Mouse (Mus musculus) embryonic facial prominence, embryonic 15.5 days (tissue): ENCODE data around the gene Rangap1. TPM values are rescaled to one million over a fixed set of nuclear protein-coding genes. Genes with fewer than 3 reads are reported as not detected.

Source experiments
- polyA plus RNA-seq: library from polyadenylated mRNA; unstranded; fragments of >200 nt; fragmentation: Nextera tagmentation; extraction: Ambion mirVana; gene quantifications from 2 replicates; pipeline ENCODE4 v1.2.1, GENCODE M21; 2015

Rangap1 gene
- polyA plus RNA-seq, 1 experiment from 2014 or later: 98.3 TPM

Other genes starting within 250 kb of the Rangap1 start
- 19.2 and 22.9 TPM in 2 replicates for gene Ep300, start 160.2 kb downstream of the Rangap1 start, polyA plus RNA-seq
- 18.0 and 20.0 TPM in 2 replicates for gene L3mbtl2, start 81.6 kb downstream of the Rangap1 start, polyA plus RNA-seq
- gene Chadl, start 48.2 kb downstream of the Rangap1 start, polyA plus RNA-seq: 10.4 and 12.4 TPM in 2 replicates
- gene Zc3h7b, start 473 bp downstream of the Rangap1 start, polyA plus RNA-seq: 29.5 and 31.2 TPM in 2 replicates
- 31.1 and 32.3 TPM in 2 replicates for gene Tef, start 56.9 kb upstream of the Rangap1 start, polyA plus RNA-seq
- 31.4 and 33.8 TPM in 2 replicates for gene Tob2, start 113.3 kb upstream of the Rangap1 start, polyA plus RNA-seq
- gene Phf5a, start 126.4 kb upstream of the Rangap1 start, polyA plus RNA-seq: 133 and 145 TPM in 2 replicates
- gene Aco2, start 126.8 kb upstream of the Rangap1 start, polyA plus RNA-seq: 156 and 164 TPM in 2 replicates
- 64.2 and 65.3 TPM in 2 replicates for gene Polr3h, start 180.7 kb upstream of the Rangap1 start, polyA plus RNA-seq
- gene Csdc2, start 191.2 kb upstream of the Rangap1 start, polyA plus RNA-seq: 17.5 and 19.3 TPM in 2 replicates
- gene Pmm1, start 215.4 kb upstream of the Rangap1 start, polyA plus RNA-seq: 35.9 and 39.6 TPM in 2 replicates
- not detected in 2 replicates for gene 1700029P11Rik, start 235.0 kb upstream of the Rangap1 start, polyA plus RNA-seq
- 75.5 and 82.1 TPM in 2 replicates for gene Xrcc6, start 242.3 kb upstream of the Rangap1 start, polyA plus RNA-seq